Mouse (Mus musculus): ENCODE measurements at regions not wholly inside any gene's neighbourhood (a gene's known extent, or its start where the extent isn't known, plus 50 kb on each side); places are given as distances from the start of the nearest gene placed in this dataset.

DNA sequence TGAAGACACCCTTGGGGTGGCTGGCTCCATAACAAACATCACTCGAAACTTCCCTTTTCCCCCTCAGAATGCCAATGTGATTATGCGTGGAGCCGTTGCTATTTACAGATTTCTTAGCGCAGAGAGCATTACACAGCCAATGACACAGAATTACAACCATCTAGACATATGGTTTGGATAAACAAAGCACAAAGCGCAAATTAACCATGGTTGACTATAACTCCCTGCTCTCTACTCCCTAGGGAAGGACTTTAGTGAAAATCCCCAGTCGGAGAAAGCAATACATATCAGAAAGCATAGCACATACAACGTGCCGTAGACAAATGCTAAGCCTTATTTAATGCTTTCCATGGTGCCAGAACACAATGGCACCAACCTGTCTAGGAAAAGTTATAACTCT, 131.8 kb downstream of the Tshz3 start:
- no peak for DNase-seq

DNA sequence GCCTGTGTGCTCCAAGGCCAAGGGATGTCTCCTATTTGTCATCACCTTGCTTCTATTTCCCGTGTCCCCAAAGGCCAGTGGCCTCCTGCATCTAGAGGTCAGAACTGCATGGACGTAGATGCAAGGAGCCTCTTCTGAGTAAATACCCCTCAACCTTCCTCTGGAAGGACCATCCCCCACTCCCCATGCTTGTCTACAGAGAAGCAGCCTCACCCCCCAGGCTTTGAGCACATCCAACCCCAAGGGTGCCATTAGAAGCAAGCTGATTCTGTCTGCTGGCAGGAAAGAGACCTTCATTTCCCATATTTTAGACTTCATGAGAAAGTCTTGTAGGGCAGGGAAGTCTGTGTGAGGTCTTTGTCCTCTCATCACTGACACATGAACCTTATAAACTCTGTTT, 132.2 kb downstream of the Tshz3 start:
- no peak for DNase-seq

DNA sequence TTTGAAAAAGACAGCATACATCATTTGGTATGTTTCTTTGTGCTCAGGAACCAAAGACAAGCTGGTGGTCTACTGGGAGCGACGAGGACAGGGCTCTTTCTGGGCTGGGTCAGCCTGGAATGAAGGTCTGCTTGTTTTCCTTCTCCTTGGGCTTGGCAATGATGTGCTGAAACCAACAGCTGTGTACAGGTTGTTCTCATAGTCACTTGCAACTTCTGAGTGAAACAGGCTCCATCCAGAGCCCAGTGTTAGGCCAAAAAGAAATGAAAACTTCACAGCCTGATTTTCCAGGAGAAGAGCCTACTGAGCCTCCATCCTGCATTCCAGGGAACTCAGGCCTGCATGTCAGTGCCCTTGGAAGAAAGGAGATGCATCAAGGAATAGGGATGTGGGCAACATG, 150.4 kb downstream of the Tshz3 start:
- no peak for DNase-seq

DNA sequence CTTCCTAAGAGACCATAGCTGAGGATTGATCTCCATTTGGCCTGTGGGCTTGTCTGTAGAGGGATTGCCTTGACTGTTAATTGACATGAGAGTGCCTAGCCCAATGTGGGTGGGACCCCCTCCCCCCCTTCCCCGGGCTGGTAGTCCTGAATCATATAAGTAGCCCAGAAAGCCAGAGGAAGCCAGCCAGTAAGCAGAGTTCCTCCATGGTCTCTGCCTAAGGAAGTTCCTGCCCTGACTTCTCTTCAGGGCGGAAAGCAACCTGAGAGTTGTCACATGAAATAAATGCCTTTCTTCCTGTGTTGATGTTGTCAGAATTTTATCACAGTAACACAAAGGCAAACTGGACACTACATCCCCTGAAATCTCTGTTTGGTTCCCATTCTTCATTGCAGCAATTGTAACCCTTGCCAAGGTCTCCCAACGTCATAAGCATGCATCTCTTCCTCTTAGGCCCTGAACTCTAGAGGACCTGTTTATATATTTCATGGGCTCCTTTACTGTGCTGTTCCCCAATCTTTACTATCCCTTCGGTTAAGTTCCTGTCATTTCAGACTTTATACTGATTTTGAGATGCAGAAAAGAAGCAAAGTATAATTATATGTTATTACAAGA, 153.5 kb downstream of the Tshz3 start:
- DNase-seq = no peak

DNA sequence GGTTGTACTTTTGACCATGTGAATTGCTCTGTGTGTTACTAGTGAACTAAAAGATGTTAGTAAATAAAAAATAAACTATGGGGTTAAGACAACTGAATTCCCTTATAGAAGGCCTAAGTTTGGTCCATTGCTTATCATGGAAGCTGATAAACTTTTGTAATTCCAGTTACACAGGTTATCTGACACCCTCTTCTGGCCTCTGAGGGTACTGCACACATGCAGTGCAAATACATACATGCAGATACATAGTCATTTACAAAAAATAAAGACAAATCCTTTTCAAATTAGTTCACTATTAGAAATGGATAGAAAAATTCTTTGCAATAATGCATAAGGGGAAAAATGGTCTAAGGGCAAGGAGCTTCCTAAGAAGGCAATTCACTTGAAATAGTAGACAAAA, 156.4 kb downstream of the Tshz3 start:
- no peak for DNase-seq

DNA sequence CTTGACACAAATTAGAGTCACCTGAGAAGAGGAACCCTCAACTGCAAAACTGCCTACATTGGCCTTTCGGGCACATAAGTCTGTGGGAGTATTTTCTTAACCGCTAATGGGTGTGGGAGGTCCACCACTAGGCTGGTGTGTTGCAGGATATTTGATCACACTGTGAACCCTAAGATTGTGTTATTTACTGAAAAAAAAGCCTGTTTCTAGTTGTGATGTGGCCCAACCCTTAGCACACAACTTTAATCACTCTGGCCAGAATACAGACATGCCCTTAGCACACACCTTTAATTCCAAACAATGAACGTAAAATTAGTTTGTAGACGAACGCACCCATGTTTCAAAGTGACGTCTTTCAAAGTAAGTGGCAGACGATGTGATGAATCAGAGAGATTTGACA, 161.5 kb downstream of the Tshz3 start:
- no peak for DNase-seq

DNA sequence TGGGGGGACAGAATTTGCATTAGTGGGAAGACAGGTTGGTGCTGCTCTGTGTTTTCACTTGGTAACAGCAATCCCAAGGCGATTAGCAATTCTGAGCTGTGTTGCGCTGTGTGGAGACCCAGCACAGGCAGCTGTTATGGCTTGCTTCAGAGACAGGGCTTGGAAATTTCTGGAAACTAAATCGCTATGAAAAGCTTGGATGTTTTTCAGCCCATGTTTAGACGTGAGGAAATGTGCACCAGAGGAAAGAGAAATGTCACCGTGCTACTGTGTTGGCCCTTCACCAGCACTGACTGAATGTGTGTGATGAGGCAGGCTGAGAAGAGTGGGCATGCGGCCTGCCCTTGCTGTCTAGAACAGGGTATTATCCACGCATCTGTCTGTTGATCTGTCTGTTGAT, 164.6 kb downstream of the Tshz3 start:
- no peak for DNase-seq

DNA sequence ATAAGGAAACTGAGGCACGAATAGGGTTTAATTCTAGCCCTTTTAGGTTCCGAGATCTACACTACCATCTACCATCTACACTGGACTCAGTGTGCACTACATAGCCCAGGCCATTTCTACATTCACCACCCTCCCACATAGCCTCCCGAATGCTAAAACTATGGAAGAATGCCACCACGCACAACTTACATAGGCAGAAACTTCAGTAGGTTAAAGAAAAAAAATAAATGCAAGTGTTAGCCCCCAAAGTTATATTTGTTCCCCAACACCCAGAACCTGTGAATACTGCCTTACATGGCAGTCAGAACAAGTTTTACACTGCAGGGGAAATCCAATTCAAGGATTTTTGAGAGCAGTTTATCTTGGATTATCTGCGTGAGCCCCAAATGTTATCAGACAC, 165.8 kb downstream of the Tshz3 start:
- DNase-seq = no peak

DNA sequence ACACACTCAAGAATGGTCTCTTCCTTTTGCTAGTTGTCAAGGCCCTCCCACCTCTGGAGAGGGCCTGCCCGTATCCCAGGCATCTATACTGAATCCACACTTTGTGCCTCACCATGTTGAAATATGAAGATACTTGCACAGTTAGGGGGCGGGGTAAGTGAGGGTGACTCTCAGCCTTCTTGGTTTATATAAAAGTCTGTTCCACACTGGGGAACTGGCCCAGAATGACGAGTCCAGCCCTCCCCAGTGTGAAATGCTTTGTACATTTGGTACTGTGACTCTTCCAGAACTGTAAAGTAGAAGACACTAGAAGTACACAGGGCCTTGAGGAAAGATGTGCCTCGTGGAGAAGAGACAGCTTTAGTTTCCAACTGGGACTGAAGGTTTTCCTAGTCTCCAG, 166.8 kb downstream of the Tshz3 start:
- no peak for DNase-seq

DNA sequence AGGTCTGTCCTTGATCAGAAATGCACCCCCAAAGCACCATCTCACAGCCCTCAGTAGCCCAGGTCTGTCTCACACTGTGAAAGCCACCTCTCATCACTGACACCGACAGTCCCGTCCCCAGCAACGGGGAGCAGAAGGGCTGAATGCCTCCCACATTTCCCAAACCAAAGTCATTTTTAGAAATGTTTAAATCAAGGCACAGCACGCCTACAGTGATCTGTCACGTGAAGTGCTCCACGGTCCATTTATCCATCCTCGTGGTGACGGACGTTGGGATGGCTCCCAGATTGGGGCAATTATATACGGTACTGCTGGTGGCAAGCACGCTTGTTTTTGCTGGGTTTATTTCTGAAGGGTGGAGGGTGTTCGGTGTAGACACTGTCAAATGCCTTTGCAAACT, 168.7 kb downstream of the Tshz3 start:
- DNase-seq = no peak

DNA sequence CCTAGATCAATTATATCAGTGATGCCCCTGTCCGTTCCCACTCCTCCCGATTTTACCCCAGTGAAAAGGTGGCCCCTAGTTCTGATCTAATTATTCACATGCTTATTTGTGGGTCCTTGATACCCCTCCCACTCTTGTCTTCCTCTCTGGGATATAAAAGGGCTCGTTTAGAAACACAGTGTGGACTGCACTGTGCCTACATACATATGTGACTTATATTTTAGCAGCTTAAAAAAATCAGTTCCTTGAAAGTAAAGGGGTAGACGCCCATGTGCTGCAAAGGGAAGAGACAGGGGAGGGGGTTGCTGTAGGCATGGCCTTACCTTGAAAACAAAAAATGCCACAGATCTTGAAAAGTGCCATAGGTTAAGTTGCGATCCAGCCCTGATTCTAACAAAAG, 176.1 kb downstream of the Tshz3 start:
- DNase-seq = no peak

DNA sequence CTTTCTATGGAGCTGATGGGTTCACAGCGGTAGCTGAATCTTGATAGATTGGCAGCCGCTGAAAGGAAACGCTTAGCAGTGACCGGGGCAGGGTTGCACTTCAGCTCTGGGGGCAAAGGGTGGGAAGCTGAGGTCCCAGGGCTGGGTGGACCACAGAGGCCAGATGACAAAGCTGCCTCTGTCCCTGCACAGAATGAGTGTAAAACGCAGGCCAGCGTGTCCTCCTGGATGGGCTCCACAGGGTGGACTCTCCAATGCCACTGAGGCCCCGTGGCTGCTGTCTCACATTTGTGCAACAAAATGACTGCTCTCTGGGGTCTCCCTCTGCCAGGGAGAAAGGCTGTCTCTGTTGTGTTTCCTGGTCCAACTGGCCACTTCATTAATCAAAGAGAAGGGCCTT, 179.8 kb downstream of the Tshz3 start:
- no peak for DNase-seq

DNA sequence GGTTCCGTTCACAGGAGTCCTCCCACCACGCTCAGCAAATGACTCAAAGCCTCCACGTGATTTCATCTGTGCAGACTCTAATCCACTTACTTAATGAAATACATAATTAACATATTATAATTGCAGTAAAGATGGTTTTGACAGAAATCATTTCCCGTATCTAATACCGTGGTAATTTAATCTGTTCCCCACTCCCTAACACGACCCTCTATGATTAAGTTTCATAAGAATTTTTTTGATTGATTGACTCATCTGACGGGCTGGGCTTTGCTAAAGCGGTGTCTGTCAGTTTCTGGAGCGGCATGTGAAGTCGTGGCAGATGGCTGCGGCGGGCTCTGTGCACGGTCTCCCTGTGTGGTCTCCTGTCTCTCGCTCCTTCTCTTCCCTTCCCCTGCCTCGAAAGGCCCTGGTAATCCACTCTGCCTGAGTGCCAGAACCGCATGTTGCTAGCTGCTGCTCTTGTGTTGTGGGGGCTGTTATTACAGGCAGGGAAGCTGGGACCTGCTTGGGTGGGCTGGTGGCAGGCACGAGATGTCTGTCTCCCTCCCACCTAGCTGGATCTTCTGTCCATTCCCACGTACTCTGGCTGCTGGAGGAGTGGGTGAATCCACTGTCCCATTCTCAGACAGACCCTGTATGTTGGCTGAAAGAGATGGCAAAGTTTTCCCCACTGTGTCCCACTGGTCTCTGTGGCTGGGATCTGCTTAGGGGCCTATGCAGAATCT, 195.0 kb downstream of the Tshz3 start:
- peak in 1 of 2 experiments; percentile 3 for DNase-seq

DNA sequence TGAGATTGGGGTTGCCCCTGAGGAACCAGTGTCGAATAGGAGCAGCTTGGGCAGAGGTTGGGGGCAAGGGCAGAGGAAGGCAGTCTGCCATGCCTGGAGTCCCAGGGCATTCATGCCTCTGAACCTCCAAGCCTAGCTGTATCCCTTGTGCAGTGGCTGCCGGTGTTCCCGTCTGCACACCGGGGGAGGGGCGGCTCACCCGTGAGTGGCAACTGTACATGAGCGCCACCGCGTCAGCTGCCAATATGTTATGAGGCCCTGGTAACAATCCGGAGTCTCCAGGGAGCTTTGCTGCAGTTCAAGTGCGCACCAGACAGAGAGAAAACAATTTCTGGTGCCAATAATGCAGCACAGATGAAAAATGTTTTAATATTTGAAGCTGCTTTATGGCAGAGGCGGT, 198.4 kb downstream of the Tshz3 start:
- no peak for DNase-seq

DNA sequence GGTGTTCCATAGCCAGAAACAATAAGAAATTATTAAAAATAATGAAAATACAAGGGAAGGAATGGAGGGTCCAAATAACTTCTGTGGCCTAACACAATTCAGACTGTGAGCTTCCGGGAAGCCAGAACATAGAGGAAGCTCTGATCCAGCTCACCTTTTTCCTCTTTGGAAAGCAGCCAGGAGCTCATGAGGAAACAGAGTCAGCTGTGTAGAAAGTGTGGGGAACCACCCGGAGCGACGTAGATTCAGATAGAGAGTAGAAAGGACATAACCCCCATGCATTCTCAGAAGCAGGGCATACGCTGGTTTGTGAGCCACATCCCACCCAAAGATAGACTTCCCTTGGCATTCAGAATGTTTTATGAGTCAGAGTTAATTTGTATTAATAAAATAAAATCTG, 203.6 kb downstream of the Tshz3 start:
- DNase-seq = no peak

DNA sequence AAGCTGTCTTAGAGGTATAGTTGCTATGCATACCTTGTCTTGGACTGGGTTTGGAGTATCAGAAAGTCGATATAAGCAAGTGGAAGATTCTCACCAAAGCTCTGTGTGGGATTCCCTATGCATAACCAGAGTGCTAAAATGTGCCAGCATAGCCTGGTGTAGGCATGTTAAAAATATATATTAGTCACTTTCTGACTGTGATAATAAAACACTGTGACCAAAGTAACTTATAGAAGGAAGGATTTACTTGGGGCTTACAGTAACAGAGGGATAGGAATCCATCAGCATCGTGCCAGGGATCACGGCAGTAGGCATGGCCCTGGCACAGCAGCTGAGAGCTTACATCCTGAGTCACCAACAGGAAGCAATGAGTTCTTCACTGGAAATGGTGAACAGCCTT, 215.4 kb downstream of the Tshz3 start:
- DNase-seq = no peak

DNA sequence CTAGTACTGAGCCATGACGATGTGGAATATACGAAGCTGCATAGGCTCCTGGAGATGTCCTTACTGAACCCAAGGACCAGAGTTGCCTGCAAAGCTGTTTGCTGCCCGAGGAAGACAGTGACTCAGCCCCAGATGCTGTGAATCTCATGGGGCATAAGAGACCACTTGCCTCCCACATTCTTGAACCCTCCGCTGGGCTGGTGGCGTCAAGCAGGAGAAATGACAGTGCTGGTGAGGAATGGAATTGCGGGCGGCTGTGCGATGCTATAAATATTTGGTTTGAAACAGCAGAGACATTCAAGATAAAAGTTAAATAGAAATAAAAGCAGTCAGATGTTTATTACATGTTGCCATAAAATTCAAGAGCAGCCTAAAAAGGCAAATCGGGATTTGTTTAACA, 216.3 kb downstream of the Tshz3 start:
- DNase-seq = no peak

DNA sequence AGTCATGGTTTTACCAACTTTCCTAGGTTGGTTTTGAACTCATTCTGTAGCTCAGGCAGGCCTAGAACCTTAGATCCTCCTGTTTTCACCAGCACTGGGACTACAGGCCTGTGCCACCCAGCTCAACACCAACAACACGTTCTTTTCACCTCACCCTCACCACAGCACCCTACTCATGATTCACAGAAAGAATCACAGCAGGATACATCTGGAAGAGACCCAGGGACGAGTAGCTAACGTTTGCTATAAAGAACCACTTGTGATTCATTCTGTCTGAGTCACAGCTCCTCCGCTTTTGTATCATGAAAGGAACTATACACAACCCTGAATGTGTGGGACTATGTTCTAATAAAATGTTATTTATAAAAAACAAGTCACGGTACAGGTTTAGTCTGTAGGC, 217.3 kb downstream of the Tshz3 start:
- no peak for DNase-seq

DNA sequence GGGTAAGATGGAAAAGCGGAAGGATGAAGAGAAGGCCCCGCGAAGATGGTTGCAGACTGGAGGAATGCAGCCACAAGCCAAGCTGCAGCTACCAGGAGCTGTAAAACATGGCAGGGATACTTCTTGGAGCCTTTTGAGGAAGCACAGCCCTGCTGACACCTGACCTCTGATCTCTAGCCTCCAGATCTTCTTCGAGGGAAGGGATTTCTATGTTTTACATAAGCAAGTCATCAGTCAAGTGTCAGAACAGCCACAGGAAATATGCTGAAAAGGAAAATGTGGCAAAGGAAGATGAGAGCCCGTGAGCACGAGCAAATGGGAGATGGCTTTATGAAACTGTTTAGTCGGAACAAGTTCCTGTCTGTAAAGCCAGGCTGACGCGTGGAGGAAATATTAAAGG, 219.1 kb downstream of the Tshz3 start:
- DNase-seq = no peak

DNA sequence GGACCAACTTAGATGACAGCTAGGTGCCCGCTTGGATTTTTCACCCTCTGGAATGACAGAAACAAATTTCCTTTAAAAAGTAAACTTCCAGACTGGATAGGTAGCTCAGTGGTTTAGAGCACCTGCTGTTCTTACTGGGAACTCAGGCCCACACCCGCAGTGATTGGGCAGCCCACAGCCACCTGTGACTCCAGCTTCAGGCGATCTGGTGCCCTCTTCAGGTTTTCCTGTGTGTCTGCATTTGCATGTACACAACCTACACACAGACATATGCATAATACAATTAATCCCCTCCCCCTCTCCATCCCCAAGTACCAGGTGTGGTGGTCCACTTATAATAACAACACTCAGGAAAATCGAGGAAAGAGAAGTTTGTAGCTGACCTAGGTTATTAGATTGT, 221.5 kb downstream of the Tshz3 start:
- no peak for DNase-seq

DNA sequence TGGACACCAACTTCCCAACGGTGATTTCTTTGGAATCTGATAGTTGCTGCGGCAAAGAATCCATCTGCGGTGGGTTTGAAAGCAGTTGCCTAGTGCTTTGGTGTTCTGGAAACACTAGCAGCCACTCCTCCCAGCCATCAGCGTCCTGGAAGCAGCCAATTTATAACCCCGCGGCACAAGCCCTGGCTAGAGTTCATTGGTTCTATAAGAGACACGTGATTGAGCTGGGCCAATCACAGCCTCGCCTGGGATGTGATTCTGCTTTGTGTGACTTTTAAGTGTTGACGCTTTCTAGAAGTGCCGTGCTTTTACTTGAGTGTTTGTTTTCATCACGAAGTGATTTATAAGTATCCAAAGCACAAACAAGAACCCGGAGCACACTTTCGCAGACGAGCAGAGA, 223.1 kb downstream of the Tshz3 start:
- no peak for DNase-seq

DNA sequence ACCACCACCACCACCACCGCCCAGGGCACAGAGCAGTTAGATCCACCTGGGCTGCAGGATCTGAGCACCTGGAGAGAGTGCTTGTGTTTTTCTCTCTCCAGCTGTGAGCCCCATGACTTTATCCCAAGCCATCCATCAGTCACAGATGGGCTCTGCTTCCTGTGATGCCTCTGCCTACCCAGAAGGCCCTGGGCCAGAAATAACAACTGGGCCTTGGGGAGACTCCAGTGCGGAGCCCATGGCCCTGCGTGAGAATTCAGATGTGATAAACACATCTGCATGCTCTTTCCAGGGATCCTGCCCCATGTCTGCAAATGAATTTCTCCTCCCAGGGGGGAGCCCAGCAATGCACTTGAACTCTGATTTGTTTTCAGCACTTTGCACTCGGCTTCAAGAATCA, 235.6 kb downstream of the Tshz3 start:
- no peak for DNase-seq

DNA sequence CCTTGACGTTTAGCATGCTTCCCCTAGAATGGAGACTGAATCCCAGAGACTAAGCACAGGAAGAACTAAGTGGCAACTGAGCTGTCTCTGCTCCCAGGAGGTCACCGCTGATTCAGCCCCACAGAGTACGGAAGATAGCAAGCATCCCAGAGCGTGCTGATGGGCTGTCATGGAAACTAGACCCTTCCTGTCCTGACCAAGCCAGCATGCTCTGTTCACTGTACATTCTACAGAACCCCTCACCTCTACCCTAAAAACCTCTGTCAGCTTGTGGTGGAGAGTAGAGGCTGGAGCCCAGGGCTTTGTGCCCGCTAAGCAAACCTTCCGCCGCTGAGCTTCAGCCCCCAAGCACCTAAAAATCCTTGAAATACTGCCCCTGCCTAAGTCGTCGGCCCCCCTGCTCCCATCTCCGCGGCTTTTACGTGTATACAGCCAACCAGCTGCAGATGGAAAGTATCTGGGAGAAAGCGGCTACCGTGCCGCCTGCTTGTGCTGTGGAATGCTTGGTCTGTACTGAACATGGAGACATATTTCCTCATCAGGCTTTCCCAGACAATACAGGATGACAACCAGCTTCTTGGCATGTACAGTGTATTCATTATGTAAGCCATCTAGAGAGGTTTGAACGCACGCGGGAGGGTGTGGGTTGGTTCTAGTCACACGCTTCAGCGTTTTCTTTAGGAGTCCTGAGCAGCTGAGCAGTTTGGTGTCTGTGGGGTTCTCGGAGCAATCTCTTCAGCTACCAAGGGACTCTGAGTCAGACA, 237.1 kb downstream of the Tshz3 start:
- no peak for DNase-seq

DNA sequence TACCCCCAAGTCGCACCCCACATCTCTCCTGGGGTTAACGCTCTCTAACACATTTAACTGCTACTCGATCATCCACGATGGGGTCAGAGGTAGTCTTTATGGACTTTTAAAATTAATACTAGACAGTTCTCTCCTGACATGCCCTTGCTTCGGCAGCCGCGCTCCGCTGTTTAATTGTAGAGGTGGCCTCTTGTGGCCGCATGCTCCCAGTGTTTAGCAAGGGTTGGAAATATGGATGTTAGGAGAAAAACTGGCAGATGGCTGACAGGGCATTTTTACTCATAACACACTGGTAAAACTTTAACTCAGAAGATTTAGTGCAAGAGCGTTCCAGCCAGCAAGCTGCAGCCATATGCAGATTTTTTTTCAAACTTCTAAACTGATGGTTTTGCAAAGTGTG, 242.7 kb downstream of the Tshz3 start:
- DNase-seq = no peak

All from cerebellum, adult 18-20 months (tissue).